Mouse (Mus musculus) embryonic facial prominence, embryonic 10.5 days (tissue): ENCODE results near the gene Gas2l1. TPM values are rescaled to one million over a fixed set of nuclear protein-coding genes. Genes with fewer than 3 reads are reported as not detected.
"Not testable (repeated sequence)": the region's sequence is repeated elsewhere in the genome, so short reads cannot be mapped to it uniquely, and the experiment has no call there.

ENCODE experiments used
- DNase-seq: peaks from one replicate; pipeline ENCODE4 v3.0.0-alpha.2; 2017; ENCODE audit warnings: low spot score
- H3K27ac ChIP-seq: fragments of 300-500 bp; sonication (generic); replicated peaks from 2 replicates; pipeline ENCODE4 v1.5.1; 2016; ENCODE audit warnings: mild to moderate bottlenecking
- H3K27me3 ChIP-seq: fragments of 300-500 bp; sonication (generic); replicated peaks from 2 replicates; pipeline ENCODE4 v1.6.1; 2016; ENCODE audit warnings: low read depth, mild to moderate bottlenecking; ENCODE audit not compliant: poor library complexity, severe bottlenecking
- H3K36me3 ChIP-seq: fragments of 300-500 bp; sonication (generic); replicated peaks from 2 replicates; pipeline ENCODE4 v1.6.1; 2016; ENCODE audit warnings: mild to moderate bottlenecking, moderate library complexity
- H3K4me1 ChIP-seq: fragments of 300-500 bp; sonication (generic); 2 replicates; pipeline ENCODE4 v1.6.1; 2016
- H3K4me3 ChIP-seq: fragments of 300-500 bp; sonication (generic); 2 replicates; pipeline ENCODE4 v1.5.1; 2016; ENCODE audit warnings: mild to moderate bottlenecking, moderate library complexity
- H3K9me3 ChIP-seq: fragments of 300-500 bp; sonication (generic); 2 replicates; pipeline ENCODE4 v1.6.1; 2016; ENCODE audit warnings: mild to moderate bottlenecking
- WGBS: fragments of 180-500 bp; shearing (Covaris S2); methylation state at CpG from one replicate; pipeline ENCODE4 v1.1.7; 2016; 5-methylcytosine and 5-hydroxymethylcytosine counted together
- polyA plus RNA-seq: library from polyadenylated mRNA; unstranded; fragments of >200 nt; fragmentation: Nextera tagmentation; extraction: Ambion mirVana; gene quantifications from 2 replicates; pipeline ENCODE4 v1.2.1, GENCODE M21; 2016

Gas2l1 gene
- polyA plus RNA-seq, 1 experiment from 2014 or later, result 25.7 TPM

GRCm38 (mm10) chr11:5096480-5097020 is 31.4 kb upstream of the Gas2l1 start:
- H3K4me3 ChIP-seq, result peak overlapping the region; percentile 78
- peaks cover 38% of the 10 kb centered on the region for H3K4me1 ChIP-seq
- WGBS, result 81% methylated on average over 8 of the region's 8 CpGs
- no peak for DNase-seq
- no peaks in the 10 kb centered on the region for H3K27me3 ChIP-seq
- peaks cover 49% of the 10 kb centered on the region for H3K36me3 ChIP-seq
- no peaks in the 10 kb centered on the region for H3K9me3 ChIP-seq
- H3K27ac ChIP-seq, result no peak overlapping the region

DNA sequence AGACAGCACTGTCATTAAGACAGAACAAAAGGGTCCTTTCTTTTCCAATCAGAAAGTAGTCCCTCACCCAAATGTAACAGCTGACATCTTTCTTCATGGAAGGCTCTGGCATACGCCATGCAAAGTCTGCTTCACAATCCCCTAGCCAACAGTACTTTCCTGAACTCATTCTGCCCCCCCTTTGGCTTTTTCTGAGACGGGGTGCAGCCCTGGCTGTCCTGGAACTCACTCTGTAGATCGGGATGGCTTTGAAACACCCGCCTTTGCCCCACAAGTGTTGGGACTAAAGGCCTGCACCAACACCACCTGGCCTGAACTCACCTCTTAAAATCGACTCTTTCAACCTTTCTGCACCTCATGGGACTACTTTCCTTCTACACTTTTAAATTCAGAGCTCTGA is 30.8 kb upstream of the Gas2l1 start:
- Histone ChIP-seq H3K4me3 (peak overlapping the region; percentile 78), H3K4me1 (peaks cover 31% of the 10 kb centered on the region), H3K27me3 (no peaks in the 10 kb centered on the region), H3K27ac (no peak overlapping the region), H3K36me3 (peaks cover 55% of the 10 kb centered on the region), H3K9me3 (no peaks in the 10 kb centered on the region)
- DNase-seq, result no peak
- WGBS, result 80% methylated on average over 5 of the region's 5 CpGs

GRCm38 (mm10) chr11:5091706-5092105 is 26.6 kb upstream of the Gas2l1 start:
- peaks cover 94% of the 10 kb centered on the region for H3K36me3 ChIP-seq
- H3K9me3 ChIP-seq, result no peaks in the 10 kb centered on the region
- H3K27ac ChIP-seq, result no peak overlapping the region
- DNase-seq, result no peak
- 66% methylated on average over 2 of the region's 2 CpGs for WGBS
- H3K27me3 ChIP-seq, result no peaks in the 10 kb centered on the region
- peaks cover 10% of the 10 kb centered on the region for H3K4me1 ChIP-seq
- H3K4me3 ChIP-seq, result no peak overlapping the region

- Histone ChIP-seq H3K4me1 (no peaks in the 10 kb centered on the region), H3K27me3 (no peaks in the 10 kb centered on the region), H3K36me3 (peaks cover 99% of the 10 kb centered on the region), H3K9me3 (no peaks in the 10 kb centered on the region), H3K27ac (no peak overlapping the region), H3K4me3 (no peak overlapping the region)
- 96% methylated on average over 1 of the region's 1 CpGs for WGBS
- no peak for DNase-seq
Measured at GRCm38 (mm10) chr11:5089147-5089546, 24.0 kb upstream of the Gas2l1 start.

GRCm38 (mm10) chr11:5076843-5077242 is 11.7 kb upstream of the Gas2l1 start:
- not testable (repeated sequence) for H3K27me3 ChIP-seq, DNase-seq, H3K4me3 ChIP-seq, H3K9me3 ChIP-seq, H3K4me1 ChIP-seq, H3K27ac ChIP-seq
- WGBS, result 91% methylated on average over 4 of the region's 5 CpGs
- peaks cover 92% of the 10 kb centered on the region for H3K36me3 ChIP-seq

GRCm38 (mm10) chr11:5075760-5076159 is 10.6 kb upstream of the Gas2l1 start:
- no peaks in the 10 kb centered on the region for H3K9me3 ChIP-seq
- no peak overlapping the region for H3K4me3 ChIP-seq
- H3K4me1 ChIP-seq, result no peaks in the 10 kb centered on the region
- no peak for DNase-seq
- no peak overlapping the region for H3K27ac ChIP-seq
- peaks cover 92% of the 10 kb centered on the region for H3K36me3 ChIP-seq
- H3K27me3 ChIP-seq, result no peaks in the 10 kb centered on the region

- 73% methylated on average over 4 of the region's 4 CpGs for WGBS
- H3K4me1 ChIP-seq, result no peaks in the 10 kb centered on the region
- DNase-seq, result no peak
Measured at GRCm38 (mm10) chr11:5074882-5075281, 9.8 kb upstream of the Gas2l1 start.

GRCm38 (mm10) chr11:5068126-5068971 is 3.2 kb upstream of the Gas2l1 start:
- no peak for DNase-seq
- Histone ChIP-seq H3K27ac (no peak overlapping the region), H3K4me1 (peaks cover 20% of the 10 kb centered on the region), H3K36me3 (peaks cover 65% of the 10 kb centered on the region), H3K4me3 (no peak overlapping the region), H3K27me3 (peaks cover 18% of the 10 kb centered on the region), H3K9me3 (no peaks in the 10 kb centered on the region)
- 87% methylated on average over 9 of the region's 9 CpGs for WGBS

More at GRCm38 (mm10) chr11:5074882-5075281, 9.8 kb upstream of the Gas2l1 start:
- Histone ChIP-seq H3K9me3 (no peaks in the 10 kb centered on the region), H3K27ac (no peak overlapping the region), H3K4me3 (no peak overlapping the region), H3K36me3 (peaks cover 92% of the 10 kb centered on the region), H3K27me3 (no peaks in the 10 kb centered on the region)

DNA sequence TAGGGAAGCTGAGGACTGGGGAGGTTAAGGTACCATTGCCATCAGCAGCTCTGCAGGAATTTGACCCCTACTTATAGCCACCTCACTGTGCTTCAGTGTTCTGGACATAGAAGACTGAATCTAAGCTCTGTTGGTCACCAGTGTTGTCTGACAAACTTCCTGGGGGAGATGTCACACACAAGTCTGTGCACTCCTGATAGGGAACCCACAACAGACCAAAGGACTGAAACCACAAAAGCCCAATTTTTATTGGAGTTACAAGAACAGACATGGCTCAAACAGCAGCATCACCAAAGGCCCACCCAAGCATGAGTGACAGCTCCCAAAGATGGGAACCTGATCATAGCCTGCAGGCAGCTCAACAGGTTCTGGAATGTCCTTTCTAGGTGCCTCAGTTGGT is 1.9 kb upstream of the Gas2l1 start:
- H3K27me3 ChIP-seq, result peaks cover 31% of the 10 kb centered on the region
- DNase-seq, result no peak

DNA sequence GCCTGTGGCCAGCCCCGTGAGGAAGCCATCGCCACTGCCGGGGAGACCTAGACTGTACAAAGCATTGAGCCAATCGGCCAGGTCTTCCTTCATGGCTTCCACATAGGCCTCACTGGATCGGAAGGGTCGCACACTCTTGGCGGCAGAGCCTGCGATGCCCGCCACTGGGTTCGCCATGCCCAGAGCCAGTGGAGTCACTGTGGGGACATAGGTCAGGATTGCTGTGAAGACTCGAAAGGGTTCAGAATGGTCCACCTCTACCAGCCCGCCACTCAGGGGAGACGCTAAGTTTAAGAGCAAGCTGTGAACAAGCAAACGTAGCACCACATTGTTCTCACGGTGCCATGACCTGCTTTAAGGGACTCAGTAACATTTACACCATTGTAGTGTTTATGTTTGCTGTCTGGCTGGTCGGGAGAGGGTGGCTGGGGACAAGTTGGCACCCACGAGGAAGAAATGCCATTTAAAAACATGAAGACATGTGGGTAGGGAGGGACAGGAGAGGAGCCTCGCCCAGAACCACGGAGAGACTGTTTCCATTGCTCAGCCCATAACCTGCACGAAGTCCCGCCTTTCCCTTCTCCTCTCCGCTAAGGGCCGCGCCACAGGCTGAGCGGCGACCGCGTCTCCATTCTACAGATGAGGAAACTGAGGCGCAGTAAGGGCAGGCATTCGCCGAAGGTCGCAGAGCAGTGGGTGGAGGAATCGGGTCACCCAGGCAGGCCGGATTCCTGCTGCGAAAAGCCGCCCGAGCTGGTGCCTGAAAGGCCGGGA is 658 bp downstream of the Gas2l1 start:
- peaks cover 51% of the 10 kb centered on the region for H3K4me1 ChIP-seq
- H3K36me3 ChIP-seq, result peaks cover 35% of the 10 kb centered on the region
- H3K9me3 ChIP-seq, result no peaks in the 10 kb centered on the region
- H3K27me3 ChIP-seq, result peaks cover 56% of the 10 kb centered on the region
- H3K27ac ChIP-seq, result peak overlapping the region; percentile 87
- DNase-seq, result no peak
- H3K4me3 ChIP-seq, result peak overlapping the region; percentile 84
- 17% methylated on average over 38 of the region's 38 CpGs for WGBS

More for the DNA sequence above, 1.9 kb upstream of the Gas2l1 start:
- Histone ChIP-seq H3K36me3 (peaks cover 56% of the 10 kb centered on the region), H3K9me3 (no peaks in the 10 kb centered on the region), H3K4me1 (peaks cover 32% of the 10 kb centered on the region), H3K27ac (no peak overlapping the region), H3K4me3 (no peak overlapping the region)

GRCm38 (mm10) chr11:5063561-5064281 is 1.4 kb downstream of the Gas2l1 start:
- 50% methylated on average over 31 of the region's 31 CpGs for WGBS
- peaks cover 28% of the 10 kb centered on the region for H3K36me3 ChIP-seq
- no peaks in the 10 kb centered on the region for H3K9me3 ChIP-seq
- H3K27ac ChIP-seq, result no peak overlapping the region
- peaks cover 64% of the 10 kb centered on the region for H3K27me3 ChIP-seq
- DNase-seq, result no peak
- peak overlapping the region; percentile 84 for H3K4me3 ChIP-seq
- peaks cover 58% of the 10 kb centered on the region for H3K4me1 ChIP-seq

DNA sequence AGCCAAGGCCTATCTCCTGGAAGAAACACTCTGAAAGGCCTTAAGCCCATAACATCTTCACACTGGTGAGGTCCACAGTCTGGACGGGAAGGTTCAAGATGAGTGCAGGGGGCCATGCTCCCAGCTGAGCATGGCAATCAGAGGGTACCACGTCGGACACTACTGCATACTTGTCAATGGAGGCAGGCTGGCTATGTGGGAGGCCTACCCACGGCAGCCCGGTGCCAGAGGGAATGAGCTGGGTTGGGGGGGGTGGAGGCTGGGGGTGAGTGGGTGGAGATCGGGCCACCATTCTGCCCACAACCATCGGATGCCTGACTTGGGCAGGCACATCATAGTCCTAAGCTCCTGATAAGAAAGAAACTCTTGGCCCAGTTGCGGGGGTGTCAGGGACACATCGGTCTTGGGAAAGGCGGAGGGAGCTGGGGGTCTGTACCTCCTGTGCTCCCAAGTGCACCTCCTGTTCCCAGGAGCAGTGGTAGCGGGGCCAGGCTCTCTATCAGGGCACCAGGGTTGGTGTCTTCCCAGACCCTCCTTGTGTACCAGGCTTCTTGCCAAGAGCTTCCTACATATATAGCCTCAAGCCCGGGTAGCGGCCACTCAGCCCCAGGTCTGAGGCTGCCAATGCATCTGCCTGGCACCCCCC is 2.1 kb downstream of the Gas2l1 start:
- H3K36me3 ChIP-seq, result peaks cover 21% of the 10 kb centered on the region
- peaks cover 71% of the 10 kb centered on the region for H3K27me3 ChIP-seq
- no peaks in the 10 kb centered on the region for H3K9me3 ChIP-seq
- peak overlapping the region; percentile 84; the same call in 1 of the 2 replicates for H3K4me3 ChIP-seq
- no peak for DNase-seq
- 63% methylated on average over 13 of the region's 13 CpGs for WGBS
- H3K27ac ChIP-seq, result no peak overlapping the region
- H3K4me1 ChIP-seq, result peaks cover 66% of the 10 kb centered on the region
